Mouse (Mus musculus) small intestine, adult 2 months (tissue): ENCODE measurements around the gene Pfkfb4. TPM values are rescaled to one million over a fixed set of nuclear protein-coding genes. Genes with fewer than 3 reads are reported as not detected.

Experiments
- H3K27ac ChIP-seq: fragments of 200-500 bp; 2 replicates; pipeline ENCODE4 v1.5.1; 2012; ENCODE audit warnings: low read depth, low read length, control low read depth, inconsistent platforms; ENCODE audit not compliant: insufficient read depth
- H3K27me3 ChIP-seq: fragments of 200-500 bp; 2 replicates; pipeline ENCODE4 v1.6.1; 2012; ENCODE audit warnings: mild to moderate bottlenecking, moderate library complexity, low read length, inconsistent platforms; ENCODE audit not compliant: control insufficient read depth, insufficient read depth
- H3K36me3 ChIP-seq: fragments of 200-500 bp; 2 replicates; pipeline ENCODE4 v1.6.1; 2012; ENCODE audit warnings: mild to moderate bottlenecking, low read length, control low read depth, inconsistent platforms; ENCODE audit not compliant: control insufficient read depth, insufficient read depth
- H3K4me1 ChIP-seq: fragments of 200-500 bp; 2 replicates; pipeline ENCODE4 v1.6.1; 2012; ENCODE audit warnings: low read length, inconsistent platforms, mixed read lengths; ENCODE audit not compliant: control insufficient read depth, insufficient read depth, insufficient read length
- H3K4me3 ChIP-seq: fragments of 200-500 bp; 2 replicates; pipeline ENCODE4 v1.5.1; 2012; ENCODE audit warnings: low read depth, mild to moderate bottlenecking, control low read depth, inconsistent platforms, low read length, moderate library complexity
- CTCF ChIP-seq: fragments of 200-500 bp; IDR thresholded peaks from 2 replicates; pipeline ENCODE4 v1.5.1; 2012; ENCODE audit warnings: low read depth, mild to moderate bottlenecking, control low read depth, inconsistent platforms, low read length, moderate library complexity, mixed read lengths; ENCODE audit not compliant: insufficient replicate concordance, insufficient read length; ENCODE audit errors: extremely low read depth
- POLR2A ChIP-seq: fragments of 200-500 bp; IDR thresholded peaks from 2 replicates; pipeline ENCODE4 v1.6.1; 2012; ENCODE audit warnings: low read depth, mild to moderate bottlenecking, control low read depth, inconsistent platforms, low read length, moderate library complexity
- WGBS: fragments of 180-500 bp; shearing (Covaris S2); methylation state at CpG from one replicate; pipeline ENCODE4 v1.1.7; 2018; 5-methylcytosine and 5-hydroxymethylcytosine counted together
- polyA plus RNA-seq: library from polyadenylated mRNA; depleted of rRNA; stranded (reverse); fragments of >200 nt; gene quantifications from 2 replicates; pipeline ENCODE4 v1.2.3, GENCODE M21; 2012

Pfkfb4 gene
- polyA plus RNA-seq, 1 experiment, result 121 TPM

- WGBS, result 88% methylated on average over 8 of the region's 8 CpGs
- no peaks in the 10 kb centered on the region for H3K27me3 ChIP-seq
Observed at GRCm38 (mm10) chr9:109031686-109032085, 40.1 kb downstream of the Pfkfb4 start.

GRCm38 (mm10) chr9:109032435-109032834 lies 40.9 kb downstream of the Pfkfb4 start:
- WGBS, result 71% methylated on average over 6 of the region's 6 CpGs
- Histone ChIP-seq H3K27ac (no peak overlapping the region), H3K4me1 (peaks cover 8% of the 10 kb centered on the region), H3K4me3 (no peak overlapping the region), H3K27me3 (no peaks in the 10 kb centered on the region), H3K36me3 (peaks cover 21% of the 10 kb centered on the region)
- no peak for TF ChIP-seq POLR2A

More at GRCm38 (mm10) chr9:109031686-109032085, 40.1 kb downstream of the Pfkfb4 start:
- TF ChIP-seq CTCF (no peak), POLR2A (0 out of 2 replicates have a peak, but pooled peaks have one; percentile 9)
- Histone ChIP-seq H3K4me1 (peaks cover 8% of the 10 kb centered on the region), H3K4me3 (no peak overlapping the region), H3K27ac (no peak overlapping the region), H3K36me3 (peaks cover 24% of the 10 kb centered on the region)

- peak within 1 kb of the TSS; percentile 73 for H3K27ac ChIP-seq
- no peaks in the 10 kb centered on the region for H3K27me3 ChIP-seq
- H3K4me1 ChIP-seq, result peaks cover 11% of the 10 kb centered on the region; the same call in 1 of the 2 replicates
- 0 out of 2 replicates have a peak, but pooled peaks cover 1% of the 10 kb centered on the region for H3K36me3 ChIP-seq
- peak within 1 kb of the TSS; percentile 92 for H3K4me3 ChIP-seq
- under 1% methylated on average over 40 of the region's 40 CpGs for WGBS
- TF ChIP-seq POLR2A (peak; percentile 55; the same call in 1 of the 2 replicates), CTCF (no peak)
Observed at GRCm38 (mm10) chr9:109038086-109038895, 46.7 kb downstream of the Pfkfb4 start, which contains the start of gene Shisa5. Shisa5 (plus strand) TSS chr9:109038565.

- 0 out of 2 replicates have a peak, but pooled peaks cover 1% of the 10 kb centered on the region for H3K36me3 ChIP-seq
- whole genome bisulfite sequencing, result 18% methylated on average over 8 of the region's 8 CpGs
- H3K27ac ChIP-seq, result peak overlapping the region; percentile 73
- no peaks in the 10 kb centered on the region for H3K27me3 ChIP-seq
- TF ChIP-seq POLR2A (no peak), CTCF (no peak)
- H3K4me1 ChIP-seq, result peaks cover 11% of the 10 kb centered on the region; the same call in 1 of the 2 replicates
- H3K4me3 ChIP-seq, result peak overlapping the region; percentile 92
Observed at GRCm38 (mm10) chr9:109038901-109039364, 47.4 kb downstream of the Pfkfb4 start.

- Histone ChIP-seq H3K4me1 (peaks cover 11% of the 10 kb centered on the region; the same call in 1 of the 2 replicates), H3K27me3 (no peaks in the 10 kb centered on the region), H3K4me3 (peak overlapping the region; percentile 92), H3K27ac (no peak overlapping the region), H3K36me3 (0 out of 2 replicates have a peak, but pooled peaks cover 1% of the 10 kb centered on the region)
- WGBS, result 66% methylated on average over 4 of the region's 4 CpGs
- TF ChIP-seq POLR2A, result no peak
- TF ChIP-seq CTCF, result no peak
Observed at GRCm38 (mm10) chr9:109039681-109040080, 48.1 kb downstream of the Pfkfb4 start.

GRCm38 (mm10) chr9:109040216-109040615 lies 48.6 kb downstream of the Pfkfb4 start:
- H3K27ac ChIP-seq, result no peak overlapping the region
- no peak for TF ChIP-seq POLR2A
- no peak for TF ChIP-seq CTCF
- peaks cover 11% of the 10 kb centered on the region; the same call in 1 of the 2 replicates for H3K4me1 ChIP-seq
- H3K4me3 ChIP-seq, result no peak overlapping the region
- no peaks in the 10 kb centered on the region for H3K27me3 ChIP-seq
- 0 out of 2 replicates have a peak, but pooled peaks cover 1% of the 10 kb centered on the region for H3K36me3 ChIP-seq
- WGBS, result 47% methylated on average over 8 of the region's 8 CpGs

- TF ChIP-seq POLR2A (0 out of 2 replicates have a peak, but pooled peaks have one; percentile 16), CTCF (no peak)
- Histone ChIP-seq H3K27ac (no peak overlapping the region), H3K27me3 (no peaks in the 10 kb centered on the region), H3K4me1 (peaks cover 11% of the 10 kb centered on the region; the same call in 1 of the 2 replicates), H3K36me3 (0 out of 2 replicates have a peak, but pooled peaks cover 1% of the 10 kb centered on the region), H3K4me3 (no peak overlapping the region)
- WGBS, result 14% methylated on average over 6 of the region's 6 CpGs
Observed at GRCm38 (mm10) chr9:109040906-109041305, 49.3 kb downstream of the Pfkfb4 start.
